ENCODE assay signal across 17 mouse cellular contexts in genomic region chr8:35140775-35141174, GRCm38 (mm10).
"Had no signal": no experiment of that assay in that cellular context is flagged by ENCODE, and none has a peak within 500 bp of the region (broad histone marks: within the 10 kb centered on the region; RNA-seq: fewer than 3 reads in every experiment).

No protein-coding gene starts in this region.

- H3K27me3 ChIP-seq: midbrain, embryonic 12.5 days; neural tube, embryonic 13.5 days; neural tube, embryonic 15.5 days had no signal

- H3K27ac ChIP-seq: midbrain, embryonic 10.5 days; midbrain, embryonic 12.5 days; neural tube, embryonic 13.5 days; neural tube, embryonic 15.5 days had no signal

- DNase-seq: lung, embryonic 14.5 days; lung, postnatal 10 days; lung, postnatal 4 days; midbrain, embryonic 14.5 days; retina, postnatal 1 day; right cerebral cortex, adult 18-20 months; right cerebral cortex, postnatal 25 days; right cerebral cortex, postnatal 4 days; spleen, adult 18-20 months; thymus, adult 18-20 months; thymus, postnatal 14 days; thymus, postnatal 36 days had no signal

- H3K4me3 ChIP-seq: midbrain, embryonic 10.5 days; midbrain, embryonic 12.5 days; myocyte; neural tube, embryonic 13.5 days; neural tube, embryonic 15.5 days had no signal

- H3K36me3 ChIP-seq: midbrain, embryonic 10.5 days; midbrain, embryonic 12.5 days; neural tube, embryonic 13.5 days; neural tube, embryonic 15.5 days had no signal

- H3K9ac ChIP-seq: lung, embryonic 14.5 days; midbrain, embryonic 12.5 days; neural tube, embryonic 13.5 days; neural tube, embryonic 15.5 days had no signal

- H3K4me1 ChIP-seq: neural tube, embryonic 13.5 days; neural tube, embryonic 15.5 days had no signal
